Mouse (Mus musculus) limb, embryonic 10.5 days (tissue): ENCODE results near the gene Sgcb. TPM values are rescaled to one million over a fixed set of nuclear protein-coding genes. Genes with fewer than 3 reads are reported as not detected.
A peak's percentile ranks its signal among the peaks of the same experiment; 100 is the strongest.

ENCODE experiments used
- DNase-seq: peaks from one replicate; pipeline ENCODE4 v3.0.0-alpha.2; 2017; ENCODE audit warnings: low spot score
- H3K27ac ChIP-seq: fragments of 300-500 bp; sonication (generic); 2 replicates; pipeline ENCODE4 v1.5.1; 2016; ENCODE audit warnings: mild to moderate bottlenecking
- H3K27me3 ChIP-seq: fragments of 300-500 bp; sonication (generic); 2 replicates; pipeline ENCODE4 v1.6.1; 2016; ENCODE audit warnings: low read depth, mild to moderate bottlenecking; ENCODE audit not compliant: poor library complexity, severe bottlenecking
- H3K36me3 ChIP-seq: fragments of 300-500 bp; sonication (generic); 2 replicates; pipeline ENCODE4 v1.6.1; 2016; ENCODE audit warnings: mild to moderate bottlenecking, moderate library complexity
- H3K4me1 ChIP-seq: fragments of 300-500 bp; sonication (generic); 2 replicates; pipeline ENCODE4 v1.6.1; 2016
- H3K4me3 ChIP-seq: fragments of 300-500 bp; sonication (generic); 2 replicates; pipeline ENCODE4 v1.5.1; 2016; ENCODE audit warnings: mild to moderate bottlenecking, moderate library complexity
- H3K9me3 ChIP-seq: fragments of 300-500 bp; sonication (generic); replicated peaks from 2 replicates; pipeline ENCODE4 v1.6.1; 2016; ENCODE audit warnings: mild to moderate bottlenecking
- WGBS: fragments of 180-500 bp; shearing (Covaris S2); methylation state at CpG from one replicate; pipeline ENCODE4 v1.1.7; 2016; 5-methylcytosine and 5-hydroxymethylcytosine counted together
- polyA plus RNA-seq: library from polyadenylated mRNA; unstranded; fragments of >200 nt; fragmentation: Nextera tagmentation; extraction: Ambion mirVana; gene quantifications from 2 replicates; pipeline ENCODE4 v1.2.1, GENCODE M21; 2016

The Sgcb gene
- polyA plus RNA-seq, 1 experiment from 2014 or later, result 26.5 TPM

DNA sequence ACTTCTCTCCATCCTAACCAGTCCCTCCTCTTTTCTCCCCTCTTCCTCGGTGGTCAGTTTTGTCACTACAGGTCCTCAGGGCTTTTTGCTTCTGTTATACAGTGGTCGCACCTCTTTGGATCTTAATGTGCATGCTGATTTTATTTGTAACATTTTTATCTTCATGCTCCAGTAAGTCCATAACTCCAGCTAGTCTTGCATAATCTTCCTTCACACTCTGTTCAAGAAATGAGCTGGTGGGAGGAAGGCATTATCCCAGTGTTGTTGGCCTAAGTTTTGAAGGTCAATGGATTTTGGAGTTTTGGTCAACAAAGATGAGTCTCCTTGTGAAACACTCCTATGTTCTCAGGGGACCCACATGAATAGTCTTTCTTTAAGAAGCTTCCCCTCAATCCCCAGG is 20.3 kb upstream of the Sgcb start:
- H3K9me3 ChIP-seq, result no peaks in the 10 kb centered on the region
- no peak for DNase-seq
- no peak overlapping the region for H3K4me3 ChIP-seq
- H3K27me3 ChIP-seq, result peaks cover 5% of the 10 kb centered on the region; the same call in 1 of the 2 replicates
- 88% methylated on average over 2 of the region's 2 CpGs for WGBS
- no peaks in the 10 kb centered on the region for H3K4me1 ChIP-seq
- H3K27ac ChIP-seq, result no peak overlapping the region
- H3K36me3 ChIP-seq, result no peaks in the 10 kb centered on the region

DNA sequence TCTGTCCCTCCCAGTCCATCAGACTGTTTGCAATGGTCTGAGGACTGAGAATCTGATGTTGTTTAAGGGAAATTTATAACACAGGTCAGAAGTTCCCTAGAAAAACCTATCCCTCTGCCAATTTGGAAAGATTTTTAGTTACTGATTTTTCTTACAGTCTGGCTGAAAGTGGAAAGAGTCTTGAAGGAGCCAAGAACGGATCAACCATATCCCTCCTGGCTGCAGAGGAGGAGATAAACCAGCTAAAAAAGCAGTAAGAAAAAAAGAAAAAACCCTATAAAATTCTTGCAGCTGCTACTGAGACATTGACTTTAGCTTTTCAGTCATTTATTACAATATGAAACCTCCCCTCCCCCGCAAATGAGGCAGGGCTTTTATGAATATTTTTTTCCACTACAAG is 19.1 kb upstream of the Sgcb start:
- Histone ChIP-seq H3K4me3 (no peak overlapping the region), H3K27me3 (peaks cover 5% of the 10 kb centered on the region; the same call in 1 of the 2 replicates), H3K4me1 (no peaks in the 10 kb centered on the region), H3K27ac (no peak overlapping the region), H3K9me3 (no peaks in the 10 kb centered on the region), H3K36me3 (no peaks in the 10 kb centered on the region)
- 89% methylated on average over 2 of the region's 2 CpGs for WGBS
- no peak for DNase-seq

DNA sequence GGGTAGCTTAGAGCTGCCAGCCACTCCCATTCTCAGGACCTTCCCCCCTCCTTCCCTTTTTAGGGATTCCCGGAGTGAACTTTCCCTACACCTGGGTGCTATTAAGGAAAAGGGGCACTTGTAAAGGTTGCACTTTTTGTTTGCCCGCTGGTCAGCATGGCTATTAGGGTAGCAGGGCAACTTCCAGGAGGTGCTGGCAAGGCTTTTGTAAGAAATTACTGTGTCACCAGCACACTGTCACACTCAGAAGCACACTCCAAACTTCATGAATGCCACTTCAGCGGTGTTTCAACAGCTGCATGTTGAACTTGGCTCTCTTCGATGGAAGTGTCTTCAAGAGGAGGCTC is 4.2 kb upstream of the Sgcb start:
- Histone ChIP-seq H3K4me3 (peak overlapping the region; percentile 59), H3K27ac (peak overlapping the region; percentile 53), H3K36me3 (no peaks in the 10 kb centered on the region), H3K9me3 (no peaks in the 10 kb centered on the region), H3K27me3 (peaks cover 59% of the 10 kb centered on the region), H3K4me1 (peaks cover 56% of the 10 kb centered on the region)
- under 1% methylated on average over 4 of the region's 4 CpGs for WGBS
- DNase-seq, result no peak

DNA sequence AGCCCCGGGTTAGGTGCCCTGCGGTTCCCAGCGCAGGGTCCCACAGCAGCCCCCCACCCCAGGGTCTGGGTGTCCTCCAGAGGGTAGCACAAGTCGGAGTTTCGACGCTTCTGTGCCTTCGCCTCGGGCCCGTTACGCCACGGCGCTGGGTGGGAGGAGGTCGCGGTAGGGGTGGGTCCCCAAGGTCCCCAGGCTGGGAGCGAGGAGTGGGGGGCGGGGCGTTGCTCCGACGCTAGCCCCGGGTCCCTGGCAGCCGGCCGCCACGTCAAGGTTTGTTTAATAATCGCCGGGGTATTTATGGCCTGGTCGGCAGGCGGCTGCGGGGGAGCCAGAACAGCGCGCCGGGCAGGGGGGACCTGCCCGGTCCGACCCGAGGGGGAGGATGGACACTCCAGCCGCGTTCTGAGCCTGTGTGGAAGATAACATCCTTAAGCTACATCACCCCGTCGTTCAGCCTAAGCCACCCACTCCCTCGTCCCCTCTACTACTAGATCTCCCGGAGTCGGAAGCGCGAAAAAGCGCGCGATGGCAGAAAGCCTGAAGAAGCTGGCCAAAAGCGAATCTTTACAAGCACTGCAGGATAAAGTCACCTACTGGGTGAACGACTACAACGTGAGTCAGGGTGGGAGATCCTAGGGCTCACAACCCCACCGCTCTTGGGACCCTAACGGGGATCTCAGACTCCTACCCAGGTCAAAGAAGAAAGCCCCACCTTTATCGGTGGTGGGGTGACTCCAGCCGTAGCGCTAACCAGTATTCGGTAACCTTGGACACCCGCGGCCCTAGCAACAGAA is 3.7 kb upstream of the Sgcb start, which contains the start of gene Spata18:
Spata18 (plus strand) TSS at position 319 of the 794 bp plus-strand sequence.
- peaks cover 59% of the 10 kb centered on the region for H3K27me3 ChIP-seq
- WGBS, result under 1% methylated on average over 57 of the region's 57 CpGs
- peak within 1 kb of the TSS; percentile 53 for H3K27ac ChIP-seq
- DNase-seq, result peak; percentile 72
- H3K9me3 ChIP-seq, result no peaks in the 10 kb centered on the region
- peak within 1 kb of the TSS; percentile 59 for H3K4me3 ChIP-seq
- H3K36me3 ChIP-seq, result no peaks in the 10 kb centered on the region
- H3K4me1 ChIP-seq, result peaks cover 62% of the 10 kb centered on the region

DNA sequence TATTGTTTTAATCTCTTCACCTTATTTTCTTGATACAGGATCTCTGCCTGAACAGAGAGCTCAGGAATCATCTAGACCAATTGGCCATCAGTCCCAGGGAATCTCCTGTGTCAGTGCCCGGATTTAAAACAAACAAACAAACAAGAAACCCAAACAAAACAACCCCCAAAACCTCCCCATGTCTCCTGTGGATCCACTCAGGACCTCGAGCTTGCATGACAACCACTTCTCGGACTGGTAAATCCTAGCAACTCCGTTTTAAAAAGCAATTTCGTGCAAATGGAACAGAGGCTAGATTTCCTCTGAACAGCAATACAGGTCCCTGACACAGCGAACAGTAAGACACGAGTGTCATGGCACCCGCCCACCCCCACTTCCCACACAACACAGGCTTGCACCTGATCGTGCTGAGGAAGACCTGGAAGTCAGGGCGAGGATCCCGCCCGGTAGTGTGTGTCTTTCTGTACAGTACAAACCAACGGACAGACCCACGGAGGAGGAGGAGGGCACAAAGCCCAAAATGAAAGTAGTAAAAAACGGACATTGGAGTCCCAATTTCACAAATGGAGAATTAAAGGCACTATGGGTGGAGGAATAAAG is 2.9 kb upstream of the Sgcb start:
- H3K27me3 ChIP-seq, result peaks cover 59% of the 10 kb centered on the region

DNA sequence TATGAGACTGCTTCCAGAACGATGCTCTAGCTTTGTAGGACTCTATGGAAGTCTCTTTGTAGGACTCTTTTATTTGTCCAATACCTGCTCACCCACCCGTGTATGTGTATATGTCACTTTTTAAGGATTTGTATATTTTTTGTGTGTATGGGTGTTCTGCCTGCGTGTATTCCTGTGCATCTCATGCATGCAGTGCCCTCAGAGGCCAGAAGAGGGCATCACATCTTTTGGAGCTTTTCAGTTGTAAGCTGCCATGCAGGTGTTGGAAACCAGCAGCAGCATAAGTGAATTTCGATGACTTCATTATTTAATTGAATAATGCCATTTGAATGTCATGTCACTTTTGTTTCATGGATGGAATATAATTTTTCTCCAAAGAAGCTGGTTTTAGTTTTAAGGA is 5.5 kb downstream of the Sgcb start:
- DNase-seq, result peak; percentile 55
- WGBS, result 78% methylated on average over 4 of the region's 4 CpGs

More for the DNA sequence above, 2.9 kb upstream of the Sgcb start:
- peak overlapping the region; percentile 53; the same call in 1 of the 2 replicates for H3K27ac ChIP-seq
- peak; percentile 53 for DNase-seq
- H3K9me3 ChIP-seq, result no peaks in the 10 kb centered on the region
- peaks cover 65% of the 10 kb centered on the region for H3K4me1 ChIP-seq
- peak overlapping the region; percentile 59 for H3K4me3 ChIP-seq
- 1% methylated on average over 15 of the region's 15 CpGs for WGBS
- H3K36me3 ChIP-seq, result no peaks in the 10 kb centered on the region

DNA sequence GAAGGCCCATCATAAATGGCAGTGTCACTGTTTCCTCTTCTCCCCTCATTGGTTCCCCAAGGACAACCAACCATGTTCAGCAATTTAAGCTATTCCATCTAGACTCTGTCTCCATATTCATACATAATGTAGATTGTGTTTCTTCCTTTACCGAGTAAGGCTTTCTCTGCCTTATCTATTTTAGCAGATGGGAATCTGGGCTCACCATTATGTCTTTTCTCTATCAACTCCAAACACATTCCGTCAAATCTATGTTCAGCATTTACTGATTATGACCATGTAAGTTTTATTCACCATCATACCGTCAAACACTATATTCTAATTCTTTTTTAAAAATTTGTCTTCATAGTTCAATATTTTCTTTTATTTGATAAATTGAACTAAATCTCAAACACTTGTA is 6.5 kb downstream of the Sgcb start:
- WGBS, result 94% methylated on average over 3 of the region's 3 CpGs
- H3K36me3 ChIP-seq, result peaks cover 54% of the 10 kb centered on the region
- DNase-seq, result no peak

More for the DNA sequence above, 5.5 kb downstream of the Sgcb start:
- Histone ChIP-seq H3K27me3 (no peaks in the 10 kb centered on the region), H3K9me3 (no peaks in the 10 kb centered on the region), H3K36me3 (peaks cover 44% of the 10 kb centered on the region), H3K27ac (no peak overlapping the region), H3K4me1 (peaks cover 15% of the 10 kb centered on the region), H3K4me3 (no peak overlapping the region)

DNA sequence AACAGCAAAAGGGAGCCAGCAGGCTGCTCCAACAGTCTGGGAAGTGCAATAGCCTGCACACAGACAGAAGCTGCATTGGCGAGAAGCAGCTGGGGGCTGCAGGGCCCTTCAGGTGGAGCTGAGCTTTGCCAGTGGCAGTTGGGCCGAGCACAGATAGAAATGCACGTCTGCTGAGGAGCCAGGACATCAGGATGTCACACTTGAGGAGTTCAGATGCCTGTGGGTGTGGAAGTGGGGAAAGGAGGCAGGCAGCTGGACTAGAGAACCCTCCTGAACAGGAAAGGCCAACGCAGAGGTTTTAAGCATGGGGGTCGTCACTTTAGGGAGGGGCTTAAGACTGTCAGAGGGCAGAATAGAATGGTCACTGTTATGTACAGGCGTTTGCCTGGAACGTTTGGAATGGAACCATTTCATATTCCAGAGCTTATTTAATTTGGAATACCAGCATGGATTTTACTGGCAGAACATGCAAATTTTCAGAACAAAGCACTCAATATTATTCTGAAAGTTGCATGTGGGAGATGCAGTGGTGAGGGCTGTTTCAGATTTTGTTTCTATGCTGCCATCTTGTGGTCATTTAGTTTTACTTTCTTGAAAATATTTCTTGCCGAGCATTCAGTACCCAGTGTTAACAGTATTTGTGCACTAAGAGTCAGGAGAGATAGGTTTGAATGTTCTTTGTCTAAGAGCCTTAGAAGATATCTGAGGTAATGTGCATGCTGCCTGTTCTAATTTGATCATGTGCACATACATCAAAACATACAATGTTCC is 10.1 kb downstream of the Sgcb start:
- Histone ChIP-seq H3K27me3 (no peaks in the 10 kb centered on the region), H3K9me3 (peaks cover 5% of the 10 kb centered on the region; the same call in 1 of the 2 replicates), H3K27ac (no peak overlapping the region), H3K4me3 (no peak overlapping the region), H3K36me3 (peaks cover 69% of the 10 kb centered on the region), H3K4me1 (0 out of 2 replicates have a peak, but pooled peaks cover 3% of the 10 kb centered on the region)
- no peak for DNase-seq
- 44% methylated on average over 8 of the region's 8 CpGs for WGBS

More for the DNA sequence above, 6.5 kb downstream of the Sgcb start:
- H3K4me3 ChIP-seq, result no peak overlapping the region
- H3K4me1 ChIP-seq, result 0 out of 2 replicates have a peak, but pooled peaks cover 4% of the 10 kb centered on the region
- no peaks in the 10 kb centered on the region for H3K9me3 ChIP-seq
- H3K27me3 ChIP-seq, result no peaks in the 10 kb centered on the region
- no peak overlapping the region for H3K27ac ChIP-seq

DNA sequence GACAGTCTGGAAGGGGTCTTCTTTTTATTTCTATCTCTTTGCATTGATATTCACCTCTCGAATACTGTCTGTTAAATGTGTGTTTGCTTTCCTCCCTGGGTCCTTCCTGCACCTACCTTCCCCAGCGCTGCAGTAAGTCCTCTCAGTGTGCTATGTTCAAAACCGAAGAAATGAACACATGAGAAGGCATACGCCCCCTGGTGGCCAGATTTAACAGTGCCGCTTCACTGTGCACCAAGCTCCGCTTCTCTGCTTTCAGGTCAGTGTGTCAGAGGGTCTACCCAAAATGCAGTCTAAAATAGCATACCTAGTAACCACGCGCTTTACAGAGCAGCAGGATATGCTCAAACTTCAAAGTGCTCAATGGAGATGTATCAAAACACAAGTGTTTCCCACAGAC is 14.4 kb downstream of the Sgcb start:
- Histone ChIP-seq H3K36me3 (peaks cover 39% of the 10 kb centered on the region), H3K27me3 (no peaks in the 10 kb centered on the region), H3K4me3 (no peak overlapping the region), H3K4me1 (0 out of 2 replicates have a peak, but pooled peaks cover 3% of the 10 kb centered on the region), H3K27ac (no peak overlapping the region), H3K9me3 (peaks cover 5% of the 10 kb centered on the region; the same call in 1 of the 2 replicates)
- peak; percentile 71 for DNase-seq
- WGBS, result 67% methylated on average over 8 of the region's 8 CpGs

DNA sequence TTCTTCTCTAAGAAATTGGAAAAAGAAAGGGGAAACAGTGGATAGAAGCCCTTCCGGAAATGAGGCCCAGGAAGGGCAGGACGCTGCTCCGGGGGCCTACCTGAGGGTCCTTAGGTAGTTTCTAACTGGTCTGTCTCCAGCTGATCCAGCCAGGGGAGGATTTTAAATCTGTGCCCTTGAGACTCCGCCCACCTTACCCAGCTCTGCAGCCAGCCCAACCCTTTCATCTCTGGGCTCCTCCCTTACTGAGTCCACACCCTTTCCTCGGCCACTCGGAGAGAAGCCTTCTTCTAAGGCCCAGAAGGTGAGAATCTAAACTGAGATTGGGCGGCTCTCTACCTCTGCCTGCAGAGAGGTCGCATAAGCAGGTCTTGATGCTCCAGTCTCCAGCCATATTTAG is 15.3 kb downstream of the Sgcb start, which contains the start of gene Lrrc66:
Lrrc66 (minus strand) TSS at position 236 of the 400 bp plus-strand sequence.
- no peak for DNase-seq
- Histone ChIP-seq H3K4me1 (0 out of 2 replicates have a peak, but pooled peaks cover 1% of the 10 kb centered on the region), H3K4me3 (no peak within 1 kb of the TSS)

DNA sequence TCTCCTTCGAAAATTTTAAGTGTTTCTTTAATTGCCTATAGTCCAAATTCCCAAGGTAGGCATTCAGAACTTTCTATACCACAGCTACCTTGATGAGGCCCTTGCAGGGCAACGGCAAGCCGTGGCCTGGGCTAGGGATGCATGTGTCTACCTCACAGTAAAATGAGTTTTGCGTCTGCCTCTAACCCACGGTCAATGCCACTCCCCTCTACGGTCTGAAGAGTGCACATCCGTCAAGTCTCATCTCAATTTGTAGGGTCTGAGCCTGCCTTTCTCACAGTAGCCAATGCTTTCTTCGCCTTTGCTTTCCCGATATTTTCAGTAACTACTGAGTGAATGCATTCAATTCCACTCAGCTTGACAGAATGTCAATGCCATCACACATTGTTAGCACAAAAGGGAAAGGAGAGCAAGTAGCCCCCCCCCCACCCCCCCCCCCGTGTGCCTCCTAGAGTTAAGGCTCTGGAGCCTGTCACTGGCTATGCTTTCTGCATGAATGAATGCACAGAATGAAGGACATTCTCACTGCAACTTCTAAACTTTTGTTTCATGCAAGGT is 16.5 kb downstream of the Sgcb start:
- peaks cover 25% of the 10 kb centered on the region for H3K36me3 ChIP-seq
- peaks cover 5% of the 10 kb centered on the region; the same call in 1 of the 2 replicates for H3K9me3 ChIP-seq
- H3K27ac ChIP-seq, result no peak overlapping the region
- no peaks in the 10 kb centered on the region for H3K4me1 ChIP-seq
- no peaks in the 10 kb centered on the region for H3K27me3 ChIP-seq
- no peak overlapping the region for H3K4me3 ChIP-seq
- WGBS, result 85% methylated on average over 10 of the region's 10 CpGs
- DNase-seq, result no peak

More for the DNA sequence above, 15.3 kb downstream of the Sgcb start, which contains the start of gene Lrrc66:
- Histone ChIP-seq H3K9me3 (peaks cover 5% of the 10 kb centered on the region; the same call in 1 of the 2 replicates), H3K27me3 (no peaks in the 10 kb centered on the region), H3K27ac (no peak within 1 kb of the TSS), H3K36me3 (peaks cover 36% of the 10 kb centered on the region)
- whole genome bisulfite sequencing, result 75% methylated on average over 8 of the region's 8 CpGs

DNA sequence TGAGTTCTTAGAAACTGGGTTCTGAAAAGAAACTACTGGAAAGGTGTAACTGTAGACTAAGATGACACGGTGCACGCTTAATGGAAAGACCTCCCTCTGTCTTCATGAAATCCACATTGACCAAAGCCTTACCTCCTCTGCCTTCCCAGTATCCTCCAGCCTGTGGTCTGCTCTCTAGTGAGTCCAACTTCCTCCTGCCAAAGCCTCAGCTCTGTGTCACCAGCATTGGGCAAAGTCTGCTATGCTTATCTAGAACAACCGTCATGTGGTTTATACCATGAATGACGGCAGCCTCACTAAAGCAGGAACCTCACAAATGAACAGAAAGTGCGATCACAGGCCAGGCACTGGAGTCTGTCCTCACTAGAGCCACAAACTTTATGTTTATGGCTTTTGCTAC is 17.4 kb downstream of the Sgcb start:
- Histone ChIP-seq H3K4me3 (no peak overlapping the region), H3K27ac (no peak overlapping the region), H3K4me1 (no peaks in the 10 kb centered on the region), H3K27me3 (no peaks in the 10 kb centered on the region), H3K9me3 (peaks cover 5% of the 10 kb centered on the region; the same call in 1 of the 2 replicates), H3K36me3 (peaks cover 16% of the 10 kb centered on the region)
- WGBS, result 85% methylated on average over 5 of the region's 5 CpGs
- no peak for DNase-seq
